ENCODE assay signal across 8 mouse cellular contexts in the genomic region with DNA sequence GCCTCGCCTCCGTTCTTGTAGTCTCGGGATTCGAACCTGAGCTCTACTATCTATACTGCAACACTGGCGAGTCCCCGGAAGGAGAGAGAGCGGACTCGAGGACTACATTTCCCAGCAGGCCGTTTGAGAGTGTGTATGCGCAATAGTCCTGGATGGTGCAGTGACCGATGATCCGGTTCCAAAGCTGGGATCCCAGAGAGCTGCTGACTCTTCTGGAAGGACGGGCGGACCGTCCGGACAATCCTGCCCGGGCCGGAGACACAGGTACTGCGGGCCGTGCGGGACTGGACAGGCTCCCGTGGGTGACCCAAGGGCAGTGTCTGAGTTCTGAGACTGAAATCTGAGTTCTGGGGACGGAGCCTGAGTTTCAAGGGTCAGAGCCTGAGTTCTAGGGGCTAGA. TPM values are rescaled to one million over a fixed set of nuclear protein-coding genes. Genes with fewer than 3 reads are reported as not detected.
DNase-seq lines count a peak whose midpoint lies in the region; ATAC-seq and TF ChIP-seq lines count a peak whose summit lies in the region.

No protein-coding gene starts in this region.

- no peak for TF ChIP-seq CTCF in thymus, adult 2 months (IDR thresholded peaks at IDR 0.05; ENCODE audit: borderline replicate concordance, control insufficient read depth, extremely low read depth, insufficient read depth, low read length, poor library complexity)

- TF ChIP-seq POLR2A in thymus, adult 2 months (IDR thresholded peaks at IDR 0.05; ENCODE audit: control insufficient read depth, extremely low read depth, insufficient read depth, low read length, poor library complexity): no peak

- H3K4me3 ChIP-seq in hindbrain, embryonic 10.5 days: peak overlapping the region; percentile 80
- H3K4me3 ChIP-seq in lung, embryonic 16.5 days (ENCODE audit: low read length): peak overlapping the region; percentile 71
- H3K4me3 ChIP-seq in thymus, adult 2 months (ENCODE audit: control insufficient read depth, insufficient read depth, low read length): peak overlapping the region; percentile 95

- peak overlapping the region; percentile 87 for H3K9ac ChIP-seq in lung, embryonic 16.5 days (ENCODE audit: low read length)

- peaks cover 30% of the 10 kb centered on the region for H3K4me1 ChIP-seq in hindbrain, embryonic 10.5 days (replicated peaks)
- peaks cover 18% of the 10 kb centered on the region for H3K4me1 ChIP-seq in lung, embryonic 16.5 days (replicated peaks; ENCODE audit: control insufficient read depth, insufficient read depth, low read length)
- H3K4me1 ChIP-seq in thymus, adult 2 months (replicated peaks; ENCODE audit: control insufficient read depth, insufficient read depth, low read length): peaks cover 15% of the 10 kb centered on the region

- peak; percentile 61 for ATAC-seq in lung, embryonic 16.5 days (ENCODE audit: low read depth)

- H3K27me3 ChIP-seq in hindbrain, embryonic 10.5 days (ENCODE audit: insufficient read depth, poor library complexity, severe bottlenecking): no peaks in the 10 kb centered on the region
- H3K27me3 ChIP-seq in lung, embryonic 16.5 days (ENCODE audit: control insufficient read depth, insufficient read depth, low read depth, low read length): no peaks in the 10 kb centered on the region
- no peaks in the 10 kb centered on the region for H3K27me3 ChIP-seq in thymus, adult 2 months (ENCODE audit: control insufficient read depth, insufficient read depth, low read length)

- peak overlapping the region; percentile 70 for H3K4me2 ChIP-seq in lung, embryonic 16.5 days (ENCODE audit: low read depth, low read length)

- peak overlapping the region; percentile 89 for H3K27ac ChIP-seq in hindbrain, embryonic 10.5 days
- 0 out of 2 replicates have a peak overlapping the region, but pooled peaks have one; percentile 15 for H3K27ac ChIP-seq in lung, embryonic 16.5 days (ENCODE audit: low read length)
- H3K27ac ChIP-seq in thymus, adult 2 months (ENCODE audit: control insufficient read depth, insufficient read depth, low read length): no peak overlapping the region

- H3K9me3 ChIP-seq in hindbrain, embryonic 10.5 days: no peaks in the 10 kb centered on the region
- H3K9me3 ChIP-seq in lung, embryonic 16.5 days (ENCODE audit: control insufficient read depth, low read length): no peaks in the 10 kb centered on the region

- peaks cover 61% of the 10 kb centered on the region for H3K36me3 ChIP-seq in hindbrain, embryonic 10.5 days
- peaks cover 33% of the 10 kb centered on the region for H3K36me3 ChIP-seq in lung, embryonic 16.5 days (ENCODE audit: control insufficient read depth, insufficient read depth, low read length)
- peaks cover 19% of the 10 kb centered on the region; the same call in 1 of the 2 replicates for H3K36me3 ChIP-seq in thymus, adult 2 months (ENCODE audit: control insufficient read depth, insufficient read depth, low read length)

- WGBS in hindbrain, embryonic 10.5 days: 5% methylated on average over 23 of the region's 23 CpGs
- WGBS in lung, embryonic 16.5 days: 2% methylated on average over 23 of the region's 23 CpGs
- 9% methylated on average over 23 of the region's 23 CpGs for WGBS in thymus, adult 2 months

- DNase-seq in Muller cell, postnatal 12 days (ENCODE audit: inconsistent ontology term): peak; percentile 82
- peak; percentile 81 for DNase-seq in cerebellum, adult 8-10 months
- DNase-seq in forelimb bud, embryonic 11.5 days (ENCODE audit: low read depth, low spot score): peak; percentile 83
- peak; percentile 79 for DNase-seq in hindbrain, embryonic 10.5 days (ENCODE audit: low spot score)
- peak; percentile 79 for DNase-seq in layer of hippocampus, adult 9-10 months (ENCODE audit: low spot score)
- peak; percentile 81 for DNase-seq in ovary, adult 18-20 months (ENCODE audit: low spot score)
- DNase-seq in thymus, adult 2 months: peak; percentile 64

RNA-seq across cellular contexts. Expression of a gene that starts 1.3 kb away (rescaled TPM):
- polyA plus RNA-seq in hindbrain, embryonic 10.5 days (2016; fragmentation: Nextera tagmentation; extraction: Ambion mirVana): 46.2 and 54.6 TPM in 2 replicates
- polyA plus RNA-seq in lung, embryonic 16.5 days (2015; fragmentation: Nextera tagmentation; extraction: Ambion mirVana): 61.2 and 69.2 TPM in 2 replicates
- 125 and 136 TPM in 2 replicates for polyA plus RNA-seq in thymus, adult 2 months (2012; rRNA removed)

RNA-seq across cellular contexts. Expression of a gene that starts 1.3 kb away (rescaled TPM):
- 238 and 239 TPM in 2 replicates for polyA plus RNA-seq in hindbrain, embryonic 10.5 days (2016; fragmentation: Nextera tagmentation; extraction: Ambion mirVana)
- 202 and 210 TPM in 2 replicates for polyA plus RNA-seq in lung, embryonic 16.5 days (2015; fragmentation: Nextera tagmentation; extraction: Ambion mirVana)
- polyA plus RNA-seq in thymus, adult 2 months (2012; rRNA removed): 102 and 118 TPM in 2 replicates

RNA-seq across cellular contexts. Expression of a gene that starts 15.3 kb away (rescaled TPM):
- 3.9 and 4.9 TPM in 2 replicates for polyA plus RNA-seq in hindbrain, embryonic 10.5 days (2016; fragmentation: Nextera tagmentation; extraction: Ambion mirVana)
- 2.9 and 3.5 TPM in 2 replicates for polyA plus RNA-seq in lung, embryonic 16.5 days (2015; fragmentation: Nextera tagmentation; extraction: Ambion mirVana)
- polyA plus RNA-seq in thymus, adult 2 months (2012; rRNA removed): 19.5 and 21.0 TPM in 2 replicates

RNA-seq across cellular contexts. Expression of a gene that starts 23.3 kb away (rescaled TPM):
- polyA plus RNA-seq in hindbrain, embryonic 10.5 days (2016; fragmentation: Nextera tagmentation; extraction: Ambion mirVana): 7.0 and 9.0 TPM in 2 replicates
- 29.3 and 32.9 TPM in 2 replicates for polyA plus RNA-seq in lung, embryonic 16.5 days (2015; fragmentation: Nextera tagmentation; extraction: Ambion mirVana)
- 27.5 and 34.5 TPM in 2 replicates for polyA plus RNA-seq in thymus, adult 2 months (2012; rRNA removed)

RNA-seq across cellular contexts. Expression of a gene that starts 24.7 kb away (rescaled TPM):
- polyA plus RNA-seq in hindbrain, embryonic 10.5 days (2016; fragmentation: Nextera tagmentation; extraction: Ambion mirVana): 62.1 and 78.5 TPM in 2 replicates
- polyA plus RNA-seq in lung, embryonic 16.5 days (2015; fragmentation: Nextera tagmentation; extraction: Ambion mirVana): 41.0 and 43.1 TPM in 2 replicates
- polyA plus RNA-seq in thymus, adult 2 months (2012; rRNA removed): 212 and 239 TPM in 2 replicates
